Mouse (Mus musculus) spleen, postnatal 14 days (tissue): ENCODE measurements around the gene Mmp2.
"Not testable (repeated sequence)": the region's sequence is repeated elsewhere in the genome, so short reads cannot be mapped to it uniquely, and the experiment has no call there.

Experiments
- DNase-seq, 2 experiments: peaks; one replicate each; pipeline ENCODE4 v3.0.0; 2021 to 2022; ENCODE audit warnings: low spot score in 2 of 2

The Mmp2 gene

GRCm38 (mm10) chr8:92838616-92839015, 11.5 kb downstream of the Mmp2 start:
- DNase-seq: no peak

- DNase-seq: no peak
Measured at GRCm38 (mm10) chr8:92839161-92839560, 12.1 kb downstream of the Mmp2 start.

- no peak for DNase-seq
Measured at GRCm38 (mm10) chr8:92839876-92840275, 12.8 kb downstream of the Mmp2 start.

GRCm38 (mm10) chr8:92846684-92847083, 19.6 kb downstream of the Mmp2 start:
- no peak for DNase-seq

GRCm38 (mm10) chr8:92847299-92847698, 20.2 kb downstream of the Mmp2 start:
- DNase-seq: no peak

- DNase-seq: no peak
Measured at GRCm38 (mm10) chr8:92849261-92849660, 22.2 kb downstream of the Mmp2 start.

- no peak for DNase-seq
Measured at GRCm38 (mm10) chr8:92850239-92850638, 23.1 kb downstream of the Mmp2 start.

- no peak for DNase-seq
Measured at GRCm38 (mm10) chr8:92851381-92851780, 24.3 kb downstream of the Mmp2 start.

- no peak for DNase-seq
Measured at GRCm38 (mm10) chr8:92853188-92853983, 26.3 kb downstream of the Mmp2 start.

GRCm38 (mm10) chr8:92854673-92855072, 27.6 kb downstream of the Mmp2 start:
- DNase-seq: no peak

GRCm38 (mm10) chr8:92855171-92855894, 28.2 kb downstream of the Mmp2 start, which contains the start of gene Lpcat2:
TSS of gene Lpcat2 (plus strand) at chr8:92855339.
- DNase-seq: peak; percentile 18 to 19

- no peak for DNase-seq
Measured at GRCm38 (mm10) chr8:92856273-92856986, 29.3 kb downstream of the Mmp2 start.

- no peak for DNase-seq
Measured at GRCm38 (mm10) chr8:92858475-92859182, 31.5 kb downstream of the Mmp2 start.

GRCm38 (mm10) chr8:92861977-92862376, 34.9 kb downstream of the Mmp2 start:
- DNase-seq: no peak

- no peak for DNase-seq
Measured at GRCm38 (mm10) chr8:92870281-92870680, 43.2 kb downstream of the Mmp2 start.

GRCm38 (mm10) chr8:92872063-92872759, 45.1 kb downstream of the Mmp2 start:
- DNase-seq: no peak

- DNase-seq: no peak
Measured at GRCm38 (mm10) chr8:92875795-92876194, 48.7 kb downstream of the Mmp2 start.

- no peak for DNase-seq
Measured at GRCm38 (mm10) chr8:92881247-92881646, 54.2 kb downstream of the Mmp2 start.

- DNase-seq: no peak
Measured at GRCm38 (mm10) chr8:92883771-92884170, 56.7 kb downstream of the Mmp2 start.

GRCm38 (mm10) chr8:92892216-92892615, 65.1 kb downstream of the Mmp2 start:
- DNase-seq: not testable (repeated sequence)

- DNase-seq: no peak
Measured at GRCm38 (mm10) chr8:92893870-92894269, 66.8 kb downstream of the Mmp2 start.
